Mouse (Mus musculus) embryonic facial prominence, embryonic 12.5 days (tissue): ENCODE data around the gene A630095N17Rik. TPM values are rescaled to one million over a fixed set of nuclear protein-coding genes. Genes with fewer than 3 reads are reported as not detected.

Experiments used
- ATAC-seq: fragments of 200-750 bp; cut with Nextera tagmentation; 2 replicates; pipeline ENCODE4 v1.8.0; 2017; ENCODE audit not compliant: insufficient number of reproducible peaks, insufficient read depth, low FRiP score, low TSS enrichment
- H3K27ac ChIP-seq: fragments of 300-500 bp; sonication (generic); 2 replicates; pipeline ENCODE4 v1.5.1; 2016; ENCODE audit warnings: mild to moderate bottlenecking
- H3K27me3 ChIP-seq: fragments of 300-500 bp; sonication (generic); 2 replicates; pipeline ENCODE4 v1.6.1; 2016; ENCODE audit warnings: mild to moderate bottlenecking, moderate library complexity
- H3K36me3 ChIP-seq: fragments of 300-500 bp; sonication (generic); 2 replicates; pipeline ENCODE4 v1.6.1; 2016; ENCODE audit warnings: mild to moderate bottlenecking
- H3K4me1 ChIP-seq: fragments of 300-500 bp; sonication (generic); 2 replicates; pipeline ENCODE4 v1.6.1; 2016
- H3K4me2 ChIP-seq: fragments of 300-500 bp; sonication (generic); replicated peaks from 2 replicates; pipeline ENCODE4 v1.6.1; 2016; ENCODE audit warnings: mild to moderate bottlenecking, moderate library complexity
- H3K4me3 ChIP-seq: fragments of 300-500 bp; sonication (generic); 2 replicates; pipeline ENCODE4 v1.5.1; 2016; ENCODE audit warnings: mild to moderate bottlenecking
- H3K9ac ChIP-seq: fragments of 300-500 bp; sonication (generic); 2 replicates; pipeline ENCODE4 v1.6.1; 2016; ENCODE audit warnings: mild to moderate bottlenecking, moderate library complexity
- H3K9me3 ChIP-seq: fragments of 300-500 bp; sonication (generic); 2 replicates; pipeline ENCODE4 v1.6.1; 2016; ENCODE audit warnings: mild to moderate bottlenecking, moderate library complexity
- WGBS: fragments of 180-500 bp; shearing (Covaris S2); methylation state at CpG from one replicate; pipeline ENCODE4 v1.1.7; 2016; 5-methylcytosine and 5-hydroxymethylcytosine counted together
- polyA plus RNA-seq: library from polyadenylated mRNA; unstranded; fragments of >200 nt; fragmentation: Nextera tagmentation; extraction: Ambion mirVana; gene quantifications from 2 replicates; pipeline ENCODE4 v1.2.1, GENCODE M21; 2016

A630095N17Rik gene
- polyA plus RNA-seq, 1 experiment from 2014 or later, result not detected

- ATAC-seq, result no peak
- Histone ChIP-seq H3K27me3 (peaks cover 58% of the 10 kb centered on the region), H3K4me2 (no peak overlapping the region), H3K9ac (no peak overlapping the region), H3K9me3 (no peaks in the 10 kb centered on the region), H3K27ac (no peak overlapping the region), H3K4me1 (peaks cover 9% of the 10 kb centered on the region; the same call in 1 of the 2 replicates), H3K36me3 (no peaks in the 10 kb centered on the region), H3K4me3 (no peak overlapping the region)
- WGBS, result 78% methylated on average over 3 of the region's 3 CpGs
Measured at GRCm38 (mm10) chr1:75221538-75221937, 10.4 kb downstream of the A630095N17Rik start.

DNA sequence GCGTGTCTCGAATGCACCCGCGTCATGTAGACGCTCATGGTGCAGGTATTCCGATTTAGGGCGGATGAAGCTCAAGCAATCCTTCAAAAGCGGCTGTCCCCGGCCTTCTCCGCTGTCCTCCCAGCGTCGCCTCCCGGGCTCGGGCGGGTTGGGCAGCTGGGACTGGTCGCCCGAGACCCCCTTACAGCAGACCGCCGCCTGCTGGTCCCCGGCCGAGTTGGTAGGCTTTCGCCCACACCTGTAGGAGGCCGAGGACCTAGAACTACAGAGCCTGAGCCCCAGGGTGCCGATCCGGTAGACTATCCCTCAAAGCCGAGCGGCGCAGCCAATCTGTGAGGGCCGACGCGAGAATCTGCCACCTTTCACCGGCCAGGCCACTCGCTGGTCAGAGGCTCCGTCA, 12.4 kb downstream of the A630095N17Rik start, which contains the start of gene Tuba4a:
Tuba4a (minus strand) TSS at position 335 of the 400 bp plus-strand sequence.
- WGBS, result under 1% methylated on average over 34 of the region's 34 CpGs
- Histone ChIP-seq H3K4me2 (peak within 1 kb of the TSS; percentile 92), H3K27me3 (peaks cover 62% of the 10 kb centered on the region), H3K9me3 (no peaks in the 10 kb centered on the region), H3K36me3 (peaks cover 6% of the 10 kb centered on the region), H3K9ac (peak within 1 kb of the TSS; percentile 39), H3K4me3 (peak within 1 kb of the TSS; percentile 50), H3K27ac (no peak within 1 kb of the TSS), H3K4me1 (peaks cover 9% of the 10 kb centered on the region; the same call in 1 of the 2 replicates)
- ATAC-seq, result no peak; the same call in 1 of the 2 replicates

DNA sequence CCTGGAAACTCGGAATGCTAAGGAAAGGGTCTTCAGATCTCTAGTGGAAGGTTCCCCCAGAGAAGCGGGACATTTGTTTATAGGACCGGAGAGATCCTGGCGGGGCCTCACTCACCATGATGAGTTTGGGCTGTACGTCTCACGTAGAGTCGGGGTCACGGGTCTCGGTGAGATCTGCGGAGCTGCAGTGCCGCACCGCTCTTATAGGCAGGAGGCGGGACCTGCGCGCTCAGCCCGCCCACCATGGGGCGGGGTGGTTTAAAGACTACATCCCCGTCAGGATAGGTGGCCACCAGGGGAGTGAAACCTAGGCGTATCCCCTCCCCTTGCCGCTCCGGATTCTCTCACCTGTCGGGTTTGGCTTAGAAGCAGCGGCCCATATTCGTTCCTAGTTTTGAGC, 12.8 kb downstream of the A630095N17Rik start:
- no peaks in the 10 kb centered on the region for H3K9me3 ChIP-seq
- H3K4me3 ChIP-seq, result peak overlapping the region; percentile 50
- H3K9ac ChIP-seq, result peak overlapping the region; percentile 39
- peak; percentile 41; the same call in 1 of the 2 replicates for ATAC-seq
- H3K36me3 ChIP-seq, result peaks cover 10% of the 10 kb centered on the region
- under 1% methylated on average over 24 of the region's 24 CpGs for WGBS
- H3K27me3 ChIP-seq, result peaks cover 62% of the 10 kb centered on the region
- H3K27ac ChIP-seq, result no peak overlapping the region
- peak overlapping the region; percentile 92 for H3K4me2 ChIP-seq
- peaks cover 9% of the 10 kb centered on the region; the same call in 1 of the 2 replicates for H3K4me1 ChIP-seq

DNA sequence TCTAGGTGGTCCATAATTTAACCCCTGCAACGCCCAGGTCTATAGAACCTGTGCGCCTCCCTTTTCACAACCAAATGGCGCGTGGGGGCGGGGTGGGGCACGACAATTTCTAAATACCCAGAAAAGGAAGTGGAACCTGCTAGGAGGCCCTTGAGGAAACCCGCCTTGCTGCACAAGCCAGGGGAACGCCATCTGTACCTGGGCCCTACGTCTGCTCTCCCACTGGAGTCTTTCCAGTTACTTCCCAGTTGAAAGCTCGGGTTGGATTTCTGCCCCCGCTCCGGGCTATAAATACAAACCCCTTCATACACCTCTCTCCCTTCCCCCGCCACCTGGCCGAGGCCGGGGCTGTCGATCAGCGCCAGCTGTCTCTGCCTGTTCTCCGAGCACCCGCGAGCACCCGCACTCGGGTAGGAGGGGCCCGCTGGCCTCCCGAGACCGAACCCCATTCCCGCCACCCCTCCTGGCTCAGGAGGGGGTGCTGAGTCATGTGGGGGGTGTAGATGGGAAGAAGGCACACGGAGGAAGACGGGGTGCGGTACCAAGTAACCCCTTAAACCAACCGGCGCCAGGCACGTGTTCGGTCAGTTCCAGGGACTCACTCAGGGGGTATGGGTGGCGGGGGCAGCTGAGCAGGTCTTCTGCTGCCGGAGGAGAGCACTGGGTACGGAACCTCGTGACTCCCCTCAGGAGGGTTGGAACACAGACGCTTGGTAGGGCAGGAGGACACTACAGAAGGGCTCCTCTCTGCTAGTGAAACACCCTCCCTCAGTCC, 13.5 kb downstream of the A630095N17Rik start:
- peak overlapping the region; percentile 39 for H3K9ac ChIP-seq
- H3K9me3 ChIP-seq, result no peaks in the 10 kb centered on the region
- peaks cover 62% of the 10 kb centered on the region for H3K27me3 ChIP-seq
- H3K4me2 ChIP-seq, result peak overlapping the region; percentile 92
- H3K4me3 ChIP-seq, result peak overlapping the region; percentile 50
- H3K27ac ChIP-seq, result no peak overlapping the region
- ATAC-seq, result no peak; the same call in 1 of the 2 replicates
- H3K36me3 ChIP-seq, result peaks cover 17% of the 10 kb centered on the region
- peaks cover 9% of the 10 kb centered on the region; the same call in 1 of the 2 replicates for H3K4me1 ChIP-seq
- 1% methylated on average over 38 of the region's 38 CpGs for WGBS

DNA sequence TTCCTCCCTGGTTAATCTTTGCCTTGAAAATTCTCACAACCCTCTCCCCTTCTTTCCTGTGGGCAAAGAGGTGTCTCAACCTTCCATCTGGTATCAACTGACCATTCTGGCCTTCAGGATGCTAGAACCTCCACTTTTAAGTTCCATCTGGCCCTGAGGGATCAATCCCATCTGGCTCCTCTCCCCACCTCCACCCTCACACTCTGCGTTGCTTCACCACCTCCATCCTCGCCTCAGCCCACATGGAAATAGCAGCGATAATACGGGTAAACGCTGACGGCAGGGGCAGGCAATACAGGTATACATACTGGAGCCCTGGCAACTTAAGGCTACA, 14.0 kb downstream of the A630095N17Rik start:
- Histone ChIP-seq H3K4me1 (peaks cover 9% of the 10 kb centered on the region; the same call in 1 of the 2 replicates), H3K4me3 (peak overlapping the region; percentile 50; the same call in 1 of the 2 replicates), H3K27me3 (peaks cover 62% of the 10 kb centered on the region), H3K9me3 (no peaks in the 10 kb centered on the region), H3K4me2 (peak overlapping the region; percentile 92), H3K27ac (no peak overlapping the region), H3K9ac (no peak overlapping the region), H3K36me3 (peaks cover 23% of the 10 kb centered on the region)
- ATAC-seq, result no peak
- 5% methylated on average over 6 of the region's 6 CpGs for WGBS

- H3K9ac ChIP-seq, result no peak overlapping the region
- ATAC-seq, result no peak
- H3K4me3 ChIP-seq, result no peak overlapping the region
- H3K36me3 ChIP-seq, result peaks cover 31% of the 10 kb centered on the region
- H3K9me3 ChIP-seq, result no peaks in the 10 kb centered on the region
- H3K27me3 ChIP-seq, result peaks cover 57% of the 10 kb centered on the region
- H3K27ac ChIP-seq, result no peak overlapping the region
- 76% methylated on average over 13 of the region's 13 CpGs for WGBS
- H3K4me1 ChIP-seq, result peaks cover 10% of the 10 kb centered on the region
- H3K4me2 ChIP-seq, result no peak overlapping the region
Measured at GRCm38 (mm10) chr1:75216797-75217585, 14.9 kb downstream of the A630095N17Rik start.

DNA sequence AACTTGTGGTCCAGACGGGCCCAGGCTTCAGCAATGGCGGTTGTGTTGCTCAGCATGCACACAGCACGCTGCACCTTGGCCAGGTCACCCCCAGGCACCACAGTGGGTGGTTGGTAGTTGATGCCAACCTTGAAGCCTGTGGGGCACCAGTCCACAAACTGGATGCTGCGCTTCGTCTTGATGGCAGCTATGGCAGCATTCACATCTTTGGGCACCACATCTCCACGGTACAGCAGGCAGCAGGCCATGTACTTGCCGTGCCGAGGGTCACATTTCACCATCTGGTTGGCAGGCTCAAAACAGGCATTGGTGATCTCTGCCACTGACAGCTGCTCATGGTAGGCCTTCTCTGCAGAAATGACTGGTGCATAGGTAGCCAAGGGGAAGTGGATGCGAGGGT, 16.1 kb downstream of the A630095N17Rik start:
- Histone ChIP-seq H3K4me1 (peaks cover 20% of the 10 kb centered on the region), H3K36me3 (peaks cover 34% of the 10 kb centered on the region), H3K27ac (no peak overlapping the region), H3K27me3 (peaks cover 47% of the 10 kb centered on the region), H3K4me3 (no peak overlapping the region), H3K4me2 (no peak overlapping the region), H3K9ac (no peak overlapping the region), H3K9me3 (no peaks in the 10 kb centered on the region)
- no peak for ATAC-seq
- WGBS, result 93% methylated on average over 9 of the region's 9 CpGs

GRCm38 (mm10) chr1:75214886-75215285, 17.0 kb downstream of the A630095N17Rik start:
- H3K27ac ChIP-seq, result no peak overlapping the region
- peaks cover 34% of the 10 kb centered on the region for H3K36me3 ChIP-seq
- ATAC-seq, result no peak
- peaks cover 24% of the 10 kb centered on the region for H3K4me1 ChIP-seq
- 74% methylated on average over 5 of the region's 5 CpGs for WGBS
- no peak overlapping the region for H3K4me3 ChIP-seq
- no peak overlapping the region for H3K4me2 ChIP-seq
- no peaks in the 10 kb centered on the region for H3K9me3 ChIP-seq
- H3K27me3 ChIP-seq, result peaks cover 38% of the 10 kb centered on the region
- no peak overlapping the region for H3K9ac ChIP-seq

DNA sequence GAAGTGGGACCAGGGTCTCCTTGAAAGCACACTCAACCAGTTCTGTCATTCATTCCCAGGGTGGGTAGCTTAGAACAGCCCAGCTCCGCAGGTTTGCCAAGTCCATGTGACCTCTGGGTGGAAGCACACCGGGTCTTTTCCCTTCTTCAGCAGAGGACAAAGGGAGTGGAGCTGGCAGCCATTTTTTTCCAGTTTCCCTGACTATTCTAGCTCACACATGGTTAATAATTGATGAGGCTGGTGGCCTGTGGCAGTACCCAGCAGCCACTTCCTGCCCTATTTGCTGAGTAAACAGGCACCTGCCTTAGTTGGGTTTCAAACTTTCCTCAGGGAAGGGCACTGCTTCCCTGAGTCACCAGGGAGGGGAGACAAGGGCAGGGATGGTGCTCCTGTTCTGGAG, 17.5 kb downstream of the A630095N17Rik start:
- Histone ChIP-seq H3K27ac (no peak overlapping the region), H3K27me3 (peaks cover 33% of the 10 kb centered on the region), H3K9me3 (no peaks in the 10 kb centered on the region), H3K4me1 (peaks cover 28% of the 10 kb centered on the region), H3K4me2 (no peak overlapping the region), H3K4me3 (no peak overlapping the region), H3K36me3 (peaks cover 34% of the 10 kb centered on the region), H3K9ac (no peak overlapping the region)
- 86% methylated on average over 2 of the region's 2 CpGs for WGBS
- no peak for ATAC-seq

DNA sequence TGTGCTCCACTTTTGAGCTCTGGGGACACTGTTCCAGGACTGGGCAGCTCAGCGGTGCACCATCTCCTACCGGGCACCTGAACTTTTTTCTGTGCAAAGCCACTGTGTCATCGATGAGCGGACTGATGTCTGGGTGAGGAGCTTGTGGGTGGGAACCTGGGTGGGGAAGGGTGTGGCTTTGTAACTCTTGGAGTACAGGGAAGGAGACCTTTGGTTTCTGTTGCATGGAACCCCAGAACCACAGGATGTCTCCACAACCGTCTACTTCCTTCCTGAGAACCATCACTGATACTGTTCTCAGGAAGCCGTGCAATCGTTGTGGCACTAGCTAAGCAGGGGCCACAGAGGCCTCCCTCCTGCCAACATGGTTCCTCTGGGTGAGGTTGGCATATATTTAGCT, 18.8 kb downstream of the A630095N17Rik start:
- Histone ChIP-seq H3K27me3 (peaks cover 20% of the 10 kb centered on the region), H3K4me1 (peaks cover 30% of the 10 kb centered on the region), H3K4me2 (no peak overlapping the region), H3K4me3 (no peak overlapping the region), H3K27ac (no peak overlapping the region), H3K9ac (no peak overlapping the region), H3K36me3 (peaks cover 34% of the 10 kb centered on the region), H3K9me3 (no peaks in the 10 kb centered on the region)
- 92% methylated on average over 7 of the region's 7 CpGs for WGBS
- no peak for ATAC-seq

DNA sequence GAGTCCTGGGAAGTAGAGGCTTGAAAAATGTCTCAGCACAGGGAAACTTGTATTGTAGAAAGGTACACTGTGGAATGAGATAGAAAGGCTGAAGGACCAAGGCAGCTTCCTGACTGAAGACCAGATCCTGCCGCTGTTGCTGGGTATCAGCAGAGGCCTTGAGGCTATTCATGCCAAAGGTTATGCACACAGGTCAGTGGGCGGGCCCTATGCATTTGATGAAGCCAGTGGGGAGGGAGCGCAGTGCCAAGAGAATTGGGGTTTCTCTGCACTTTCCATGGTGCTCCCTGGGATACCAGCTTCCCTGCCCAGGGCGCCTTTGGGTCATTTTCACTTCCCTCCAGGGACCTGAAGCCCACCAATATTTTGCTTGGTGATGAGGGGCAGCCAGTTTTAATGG, 19.4 kb downstream of the A630095N17Rik start:
- no peak overlapping the region for H3K27ac ChIP-seq
- H3K4me2 ChIP-seq, result 0 out of 2 replicates have a peak overlapping the region, but pooled peaks have one; percentile 94
- no peaks in the 10 kb centered on the region for H3K9me3 ChIP-seq
- H3K36me3 ChIP-seq, result peaks cover 34% of the 10 kb centered on the region
- H3K4me3 ChIP-seq, result no peak overlapping the region
- peaks cover 28% of the 10 kb centered on the region for H3K4me1 ChIP-seq
- peaks cover 14% of the 10 kb centered on the region for H3K27me3 ChIP-seq
- H3K9ac ChIP-seq, result no peak overlapping the region
- ATAC-seq, result no peak
- 72% methylated on average over 4 of the region's 4 CpGs for WGBS
